Mouse (Mus musculus) hindbrain, postnatal 0 days (tissue): Measurements from ENCODE around the gene Foxb2. TPM values are rescaled to one million over a fixed set of nuclear protein-coding genes. Genes with fewer than 3 reads are reported as not detected.
"Not testable (repeated sequence)": the region's sequence is repeated elsewhere in the genome, so short reads cannot be mapped to it uniquely, and the experiment has no call there.

ENCODE experiments used
- ATAC-seq: fragments of 200-750 bp; cut with Nextera tagmentation; 2 replicates; pipeline ENCODE4 v1.8.0; 2017; ENCODE audit warnings: mild to moderate bottlenecking, moderate TSS enrichment, moderate library complexity
- DNase-seq: peaks from one replicate; pipeline ENCODE4 v3.0.0-alpha.2; 2015; ENCODE audit warnings: low spot score
- H3K27ac ChIP-seq: fragments of 300-500 bp; sonication (generic); 2 replicates; pipeline ENCODE4 v1.5.1; 2014; ENCODE audit warnings: mild to moderate bottlenecking
- H3K27me3 ChIP-seq: fragments of 300-500 bp; sonication (generic); 2 replicates; pipeline ENCODE4 v1.6.1; 2014; ENCODE audit warnings: low read length, mixed read lengths; ENCODE audit not compliant: insufficient read depth
- H3K36me3 ChIP-seq: fragments of 300-500 bp; sonication (generic); 2 replicates; pipeline ENCODE4 v1.6.1; 2014; ENCODE audit warnings: low read length, mixed read lengths; ENCODE audit not compliant: insufficient read depth
- H3K4me1 ChIP-seq: fragments of 300-500 bp; sonication (generic); 2 replicates; pipeline ENCODE4 v1.6.1; 2014; ENCODE audit warnings: antibody characterized with exemption, low read length, mixed read lengths; ENCODE audit not compliant: insufficient read depth
- H3K4me2 ChIP-seq: fragments of 300-500 bp; sonication (generic); 2 replicates; pipeline ENCODE4 v1.6.1; 2014; ENCODE audit warnings: low read depth, mild to moderate bottlenecking, low read length, moderate library complexity, mixed read lengths
- H3K4me3 ChIP-seq: fragments of 300-500 bp; sonication (generic); 2 replicates; pipeline ENCODE4 v1.5.1; 2014; ENCODE audit warnings: low read length
- H3K9ac ChIP-seq: fragments of 300-500 bp; sonication (generic); replicated peaks from 2 replicates; pipeline ENCODE4 v1.6.1; 2014; ENCODE audit warnings: mild to moderate bottlenecking, low read length, moderate library complexity, mixed read lengths
- H3K9me3 ChIP-seq: fragments of 300-500 bp; sonication (generic); 2 replicates; pipeline ENCODE4 v1.6.1; 2016; ENCODE audit warnings: low read length, mixed read lengths
- CTCF ChIP-seq: IDR thresholded peaks from 2 replicates; pipeline ENCODE4 v1.5.1; 2016; ENCODE audit warnings: antibody characterized with exemption, control low read depth, low read depth
- WGBS: fragments of 180-500 bp; shearing (Covaris S2); extraction: QIAGEN DNeasy Blood & Tissue Kit; methylation state at CpG from one replicate; pipeline ENCODE4 v1.1.7; 2014; 5-methylcytosine and 5-hydroxymethylcytosine counted together
- polyA plus RNA-seq: library from polyadenylated mRNA; unstranded; fragments of >200 nt; fragmentation: Nextera tagmentation; extraction: Ambion mirVana; gene quantifications from 2 replicates; pipeline ENCODE4 v1.2.1, GENCODE M21; 2015
- total RNA-seq: library from RNA; depleted of rRNA; stranded (reverse); fragments of >200 nt; gene quantifications from 2 replicates; pipeline ENCODE4 v1.2.3, GENCODE M21; 2014

The Foxb2 gene
- total and polyA plus RNA-seq, 2 experiments from 2014 or later, result 0.81 to 0.99 TPM

- Histone ChIP-seq H3K4me3 (no peak overlapping the region), H3K4me2 (no peak overlapping the region), H3K9ac (no peak overlapping the region), H3K36me3 (no peaks in the 10 kb centered on the region), H3K9me3 (no peaks in the 10 kb centered on the region), H3K27ac (no peak overlapping the region), H3K4me1 (peaks cover 6% of the 10 kb centered on the region; the same call in 1 of the 2 replicates), H3K27me3 (peaks cover 56% of the 10 kb centered on the region)
- no peak for TF ChIP-seq CTCF
- no peak for ATAC-seq
- peak; percentile 85 for DNase-seq
- 18% methylated on average over 5 of the region's 5 CpGs for WGBS
These were observed 5.1 kb downstream of the Foxb2 start for GRCm38 (mm10) chr19:16868534-16868933.

GRCm38 (mm10) chr19:16858646-16859045 lies 15.0 kb downstream of the Foxb2 start:
- 63% methylated on average over 4 of the region's 4 CpGs for WGBS
- no peak overlapping the region for H3K4me2 ChIP-seq
- no peaks in the 10 kb centered on the region for H3K4me1 ChIP-seq
- ATAC-seq (no peak), DNase-seq (no peak)
- no peaks in the 10 kb centered on the region for H3K36me3 ChIP-seq
- H3K9ac ChIP-seq, result no peak overlapping the region
- H3K4me3 ChIP-seq, result no peak overlapping the region
- no peaks in the 10 kb centered on the region for H3K27me3 ChIP-seq
- TF ChIP-seq CTCF, result no peak
- no peak overlapping the region for H3K27ac ChIP-seq
- no peaks in the 10 kb centered on the region for H3K9me3 ChIP-seq

- no peaks in the 10 kb centered on the region for H3K4me1 ChIP-seq
- DNase-seq, result no peak
- TF ChIP-seq CTCF, result no peak
- ATAC-seq, result no peak
- no peak overlapping the region for H3K27ac ChIP-seq
- no peaks in the 10 kb centered on the region for H3K27me3 ChIP-seq
- H3K36me3 ChIP-seq, result no peaks in the 10 kb centered on the region
- H3K9ac ChIP-seq, result no peak overlapping the region
- H3K4me3 ChIP-seq, result no peak overlapping the region
- H3K9me3 ChIP-seq, result no peaks in the 10 kb centered on the region
- 78% methylated on average over 5 of the region's 5 CpGs for WGBS
- no peak overlapping the region for H3K4me2 ChIP-seq
These were observed 16.9 kb downstream of the Foxb2 start for GRCm38 (mm10) chr19:16856752-16857151.

DNA sequence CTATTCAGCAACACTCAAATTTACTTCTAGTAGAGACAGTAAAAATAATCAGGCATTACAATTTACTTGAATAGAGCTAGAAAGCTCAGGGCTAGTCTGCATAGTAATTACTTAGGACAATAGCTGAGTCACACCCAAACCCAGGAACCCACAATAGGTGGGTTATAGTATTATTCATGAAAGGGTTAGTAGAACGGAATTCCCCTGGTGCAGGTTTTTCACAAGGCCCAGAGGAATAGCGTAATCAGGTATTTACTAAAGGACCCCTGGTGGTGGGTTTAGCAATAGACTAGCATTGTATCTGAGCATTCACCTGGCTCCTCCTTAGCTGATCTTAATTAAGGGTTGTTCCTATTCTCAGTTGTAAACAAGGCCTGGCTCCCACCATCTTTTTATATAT lies 29.5 kb downstream of the Foxb2 start:
- H3K4me1 ChIP-seq, H3K27ac ChIP-seq, H3K4me3 ChIP-seq, ATAC-seq, DNase-seq, H3K36me3 ChIP-seq, H3K4me2 ChIP-seq, H3K9ac ChIP-seq, H3K9me3 ChIP-seq, H3K27me3 ChIP-seq: not testable (repeated sequence)
- WGBS, result 86% methylated on average over 2 of the region's 2 CpGs

- Histone ChIP-seq H3K27ac (no peak overlapping the region), H3K4me1 (no peaks in the 10 kb centered on the region), H3K9ac (no peak overlapping the region), H3K4me2 (no peak overlapping the region), H3K36me3 (no peaks in the 10 kb centered on the region), H3K27me3 (no peaks in the 10 kb centered on the region), H3K4me3 (no peak overlapping the region), H3K9me3 (no peaks in the 10 kb centered on the region)
- 25% methylated on average over 9 of the region's 9 CpGs for WGBS
- ATAC-seq (no peak), DNase-seq (no peak)
- TF ChIP-seq CTCF, result no peak
These were observed 31.9 kb downstream of the Foxb2 start for GRCm38 (mm10) chr19:16841516-16842249.

- no peaks in the 10 kb centered on the region for H3K9me3 ChIP-seq
- WGBS, result 67% methylated on average over 8 of the region's 8 CpGs
- no peak for ATAC-seq
These were observed 32.6 kb downstream of the Foxb2 start for GRCm38 (mm10) chr19:16841001-16841400.

DNA sequence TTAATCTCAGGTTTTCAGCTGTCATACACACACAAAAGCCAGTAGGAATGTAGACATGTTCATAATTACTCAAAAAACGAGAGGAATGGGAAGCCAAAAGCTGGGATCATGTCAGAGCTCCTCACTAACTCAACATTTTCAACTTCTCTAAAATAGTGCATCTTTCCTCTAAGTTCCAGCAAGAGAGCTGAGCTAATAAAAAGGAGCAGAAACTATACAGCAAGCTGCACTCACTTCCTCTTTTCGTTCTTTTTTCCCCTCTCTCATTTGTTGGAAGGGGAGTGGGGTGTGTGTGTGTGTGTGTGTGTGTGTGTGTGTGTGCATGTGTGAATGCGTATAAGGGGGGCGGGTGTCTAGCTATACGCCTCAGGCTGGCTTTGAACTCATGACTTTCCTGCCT lies 45.9 kb downstream of the Foxb2 start:
- 81% methylated on average over 5 of the region's 5 CpGs for WGBS

More at GRCm38 (mm10) chr19:16841001-16841400, 32.6 kb downstream of the Foxb2 start:
- DNase-seq, result no peak
- no peaks in the 10 kb centered on the region for H3K36me3 ChIP-seq
- no peaks in the 10 kb centered on the region for H3K4me1 ChIP-seq
- H3K27ac ChIP-seq, result no peak overlapping the region
- no peaks in the 10 kb centered on the region for H3K27me3 ChIP-seq
- no peak overlapping the region for H3K4me3 ChIP-seq
- H3K9ac ChIP-seq, result no peak overlapping the region
- no peak for TF ChIP-seq CTCF
- no peak overlapping the region for H3K4me2 ChIP-seq

More for the DNA sequence above, 45.9 kb downstream of the Foxb2 start:
- H3K4me1 ChIP-seq, result no peaks in the 10 kb centered on the region
- no peaks in the 10 kb centered on the region for H3K27me3 ChIP-seq
- no peak overlapping the region for H3K4me3 ChIP-seq
- no peak for TF ChIP-seq CTCF
- H3K36me3 ChIP-seq, result no peaks in the 10 kb centered on the region
- no peak overlapping the region for H3K9ac ChIP-seq
- no peak overlapping the region for H3K27ac ChIP-seq
- DNase-seq (no peak), ATAC-seq (no peak)
- H3K9me3 ChIP-seq, result no peaks in the 10 kb centered on the region
- H3K4me2 ChIP-seq, result no peak overlapping the region
